Mouse (Mus musculus): ENCODE results near the gene Pde9a.
A peak's percentile ranks its signal among the peaks of the same experiment; 100 is the strongest.

The Pde9a gene

DNA sequence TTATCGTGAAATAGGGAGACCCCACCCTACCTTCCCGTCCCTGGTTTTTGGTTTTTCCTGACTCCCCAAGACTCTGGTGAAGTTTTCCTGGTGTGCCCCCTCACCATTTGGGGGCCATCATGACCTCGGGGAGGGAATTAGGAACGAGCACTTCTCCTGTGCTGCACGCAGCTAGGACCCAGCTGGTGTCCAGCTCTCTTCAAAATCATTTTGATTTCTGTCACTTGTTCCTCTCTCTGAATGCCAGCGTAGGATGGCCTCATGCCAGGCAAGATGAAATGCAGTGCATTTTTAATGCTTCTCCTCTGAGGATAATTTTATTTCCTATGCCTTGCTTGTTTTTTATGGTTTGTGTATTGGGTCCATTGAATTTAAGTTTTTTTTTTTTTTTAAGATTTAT lies 135.9 kb downstream of the Pde9a start:
- H3K36me3 ChIP-seq (ENCODE audit: insufficient read depth, low read length) = peaks cover 47% of the 10 kb centered on the region
- H3K4me1 ChIP-seq (replicated peaks; ENCODE audit: low read depth, low read length) = peaks cover 69% of the 10 kb centered on the region
- TF ChIP-seq NANOG (IDR thresholded peaks at IDR 0.05; ENCODE audit: borderline replicate concordance, low read length) (no peak), POU5F1 (IDR thresholded peaks at IDR 0.05; ENCODE audit: borderline replicate concordance, low read length) (no peak), CTCF (conservative IDR thresholded peaks at IDR 0.05; ENCODE audit: low read length) (no peak)
- H3K9me3 ChIP-seq (ENCODE audit: low read length) = no peaks in the 10 kb centered on the region
- H3K4me3 ChIP-seq (replicated peaks; ENCODE audit: low read length) = peak overlapping the region; percentile 97; the same call in 1 of the 2 replicates
- H3K27me3 ChIP-seq (ENCODE audit: insufficient read depth, low read length) = no peaks in the 10 kb centered on the region

DNA sequence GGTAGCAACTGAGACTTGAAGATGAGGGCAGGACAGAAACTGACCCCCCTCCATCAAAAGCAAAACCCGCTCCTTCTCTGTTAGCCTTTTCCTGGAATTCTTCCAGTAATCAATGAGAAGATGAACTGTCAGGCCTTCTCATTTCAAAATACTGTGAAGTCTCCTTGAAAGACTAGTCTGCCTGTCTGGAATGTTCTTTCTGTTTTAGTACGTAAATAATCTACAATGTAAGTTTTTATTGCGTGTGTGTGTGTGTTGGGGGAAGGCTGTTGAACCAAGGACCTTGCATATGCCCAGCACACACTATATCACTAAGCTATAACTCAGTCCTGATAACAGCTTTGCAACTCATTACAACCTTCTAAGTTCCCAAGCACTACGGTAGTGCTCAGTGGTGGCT lies 139.1 kb downstream of the Pde9a start:
- TF ChIP-seq CTCF (conservative IDR thresholded peaks at IDR 0.05; ENCODE audit: low read length) (no peak), POU5F1 (IDR thresholded peaks at IDR 0.05; ENCODE audit: borderline replicate concordance, low read length) (no peak), NANOG (IDR thresholded peaks at IDR 0.05; ENCODE audit: borderline replicate concordance, low read length) (no peak)
- H3K27me3 ChIP-seq (ENCODE audit: insufficient read depth, low read length) = no peaks in the 10 kb centered on the region
- H3K36me3 ChIP-seq (ENCODE audit: insufficient read depth, low read length) = peaks cover 76% of the 10 kb centered on the region

DNA sequence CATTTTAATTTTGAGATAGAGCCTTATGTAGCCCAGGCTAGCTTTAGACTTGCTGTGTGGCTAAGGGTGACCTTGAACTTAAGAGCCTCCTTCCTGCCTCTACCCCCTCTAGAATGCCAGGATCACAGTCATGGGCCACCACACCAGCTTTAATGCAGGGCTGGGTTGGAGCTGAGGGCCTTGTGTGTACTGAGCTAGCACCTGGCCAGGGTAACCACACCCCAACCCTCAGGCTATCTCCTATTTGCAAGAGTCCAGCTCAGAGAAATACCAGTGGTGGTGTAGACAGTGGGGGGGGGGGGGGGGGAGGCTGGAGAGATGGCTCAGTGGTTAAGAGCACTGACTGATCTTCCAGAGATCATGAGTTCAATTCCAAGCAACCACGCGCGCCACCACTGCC lies 139.8 kb downstream of the Pde9a start:
- no peak for TF ChIP-seq NANOG (IDR thresholded peaks at IDR 0.05; ENCODE audit: borderline replicate concordance, low read length)
- TF ChIP-seq POU5F1 (IDR thresholded peaks at IDR 0.05; ENCODE audit: borderline replicate concordance, low read length) = no peak
- no peak for TF ChIP-seq CTCF (conservative IDR thresholded peaks at IDR 0.05; ENCODE audit: low read length)
- Histone ChIP-seq H3K9me3 (ENCODE audit: low read length) (no peaks in the 10 kb centered on the region), H3K4me1 (replicated peaks; ENCODE audit: low read depth, low read length) (peaks cover 92% of the 10 kb centered on the region), H3K36me3 (ENCODE audit: insufficient read depth, low read length) (peaks cover 83% of the 10 kb centered on the region), H3K27me3 (ENCODE audit: insufficient read depth, low read length) (no peaks in the 10 kb centered on the region), H3K4me3 (replicated peaks; ENCODE audit: low read length) (0 out of 2 replicates have a peak overlapping the region, but pooled peaks have one; percentile 23)

More for the DNA sequence above, 139.1 kb downstream of the Pde9a start:
- Histone ChIP-seq H3K4me1 (replicated peaks; ENCODE audit: low read depth, low read length) (peaks cover 85% of the 10 kb centered on the region), H3K4me3 (replicated peaks; ENCODE audit: low read length) (no peak overlapping the region), H3K9me3 (ENCODE audit: low read length) (no peaks in the 10 kb centered on the region)

Data from E14TG2a.4 (cell line).